Mouse (Mus musculus) cortical plate, adult 2 months (tissue): ENCODE results near the gene Kif26b.

ENCODE experiments used
- CTCF ChIP-seq: fragments of 200-500 bp; IDR thresholded peaks from 2 replicates; pipeline ENCODE4 v1.5.1; 2011; ENCODE audit warnings: mild to moderate bottlenecking, control low read depth, low read length; ENCODE audit not compliant: insufficient read depth; ENCODE audit errors: extremely low read depth
- POLR2A ChIP-seq: fragments of 200-500 bp; IDR thresholded peaks from 2 replicates; pipeline ENCODE4 v1.6.1; 2011; ENCODE audit warnings: mild to moderate bottlenecking, low read length, control low read depth; ENCODE audit not compliant: insufficient read depth; ENCODE audit errors: extremely low read depth

DNA sequence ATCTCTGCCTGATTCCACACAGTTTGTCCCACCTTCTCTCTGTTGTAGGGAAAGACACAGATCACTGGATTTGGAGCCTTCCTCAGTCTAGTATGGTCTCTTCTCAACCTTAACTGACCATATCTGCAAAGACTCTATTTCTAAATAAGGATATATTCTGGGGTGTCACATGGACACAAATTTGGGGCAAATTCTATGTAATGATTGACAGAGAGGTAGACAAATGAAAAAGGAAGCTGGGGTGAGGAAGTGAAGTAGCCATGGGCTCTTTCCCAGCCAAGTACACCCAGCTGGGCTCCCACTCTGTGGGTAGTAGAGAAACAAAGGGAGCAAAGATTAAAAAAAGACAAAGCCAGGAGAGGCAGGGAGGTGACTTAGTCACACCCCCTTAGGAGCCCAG, 158.0 kb downstream of the Kif26b start:
- TF ChIP-seq CTCF (no peak), POLR2A (no peak)
